Mouse (Mus musculus): Measurements from ENCODE around the gene Gm8797. TPM values are rescaled to one million over a fixed set of nuclear protein-coding genes. Genes with fewer than 3 reads are reported as not detected.

Gene Gm8797
- not detected for polyA plus RNA-seq (2014; fragmentation: Illumina TruSeq; extraction: RNeasy Lipid Tissue Mini Kit (QIAGEN cat#74804); ENCODE audit: insufficient read depth, low read depth, low replicate concordance)

GRCm38 (mm10) chr3:5750506-5750905 lies at the start of gene Gm8797:
Gm8797 (plus strand) TSS chr3:5750806.

All from lung, adult 10 weeks (tissue).